Mouse (Mus musculus): ENCODE results near the gene Chn2. TPM values are rescaled to one million over a fixed set of nuclear protein-coding genes. Genes with fewer than 3 reads are reported as not detected.

The Chn2 gene
- polyA plus RNA-seq, 1 experiment from 2014 or later = 7.6 TPM

DNA sequence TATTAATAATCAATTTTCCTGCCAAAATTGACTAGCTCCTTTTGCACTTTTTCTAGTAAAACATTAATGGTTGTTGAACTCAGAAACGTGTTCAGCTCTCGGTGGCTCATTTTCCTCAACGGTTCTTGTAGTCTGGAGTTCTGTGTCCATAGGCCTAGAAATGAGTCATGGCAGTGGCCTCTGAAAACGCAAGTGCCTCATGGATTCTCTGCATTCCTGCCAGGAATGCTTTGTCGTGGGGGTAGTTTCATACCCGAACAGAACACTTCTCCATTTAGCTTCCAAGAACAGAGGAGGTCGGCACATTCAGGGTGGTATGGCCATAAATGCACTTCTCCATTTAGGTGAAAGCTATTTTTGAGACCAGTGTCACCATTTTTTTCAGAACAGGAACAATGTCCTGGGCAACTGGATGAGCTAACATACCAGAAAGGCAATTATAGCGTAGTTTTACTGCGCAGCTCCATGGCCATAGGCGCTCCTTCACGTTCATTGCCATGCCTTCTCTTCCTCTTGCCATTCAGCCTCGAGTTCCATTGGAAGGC lies 244.9 kb downstream of the Chn2 start:
- no peaks in the 10 kb centered on the region for H3K27me3 ChIP-seq (replicated peaks)
- H3K9ac ChIP-seq = no peak overlapping the region
- H3K4me2 ChIP-seq = no peak overlapping the region
- no peak overlapping the region for H3K4me3 ChIP-seq
- peaks cover 7% of the 10 kb centered on the region for H3K4me1 ChIP-seq (replicated peaks)
- H3K9me3 ChIP-seq (replicated peaks) = no peaks in the 10 kb centered on the region
- H3K36me3 ChIP-seq = no peaks in the 10 kb centered on the region
- ATAC-seq (ENCODE audit: insufficient number of reproducible peaks, low FRiP score) = no peak
- WGBS = 66% methylated on average over 12 of the region's 12 CpGs
- H3K27ac ChIP-seq (ENCODE audit: poor library complexity, severe bottlenecking) = no peak overlapping the region

GRCm38 (mm10) chr6:54286813-54287212 lies 247.5 kb downstream of the Chn2 start:
- Histone ChIP-seq H3K4me3 (no peak overlapping the region), H3K36me3 (no peaks in the 10 kb centered on the region), H3K9me3 (replicated peaks) (no peaks in the 10 kb centered on the region), H3K4me2 (no peak overlapping the region), H3K4me1 (replicated peaks) (peaks cover 11% of the 10 kb centered on the region), H3K27me3 (replicated peaks) (no peaks in the 10 kb centered on the region), H3K27ac (ENCODE audit: poor library complexity, severe bottlenecking) (no peak overlapping the region), H3K9ac (no peak overlapping the region)
- WGBS = 79% methylated on average over 5 of the region's 5 CpGs
- ATAC-seq (ENCODE audit: insufficient number of reproducible peaks, low FRiP score) = no peak

GRCm38 (mm10) chr6:54289774-54290500 lies 250.6 kb downstream of the Chn2 start:
- H3K27ac ChIP-seq (ENCODE audit: poor library complexity, severe bottlenecking) = no peak overlapping the region
- H3K9ac ChIP-seq = no peak overlapping the region
- H3K4me1 ChIP-seq (replicated peaks) = peaks cover 7% of the 10 kb centered on the region; the same call in 1 of the 2 replicates
- H3K4me3 ChIP-seq = no peak overlapping the region
- H3K36me3 ChIP-seq = no peaks in the 10 kb centered on the region
- no peaks in the 10 kb centered on the region for H3K9me3 ChIP-seq (replicated peaks)
- H3K4me2 ChIP-seq = no peak overlapping the region
- WGBS = 58% methylated on average over 10 of the region's 10 CpGs
- no peaks in the 10 kb centered on the region for H3K27me3 ChIP-seq (replicated peaks)
- no peak for ATAC-seq (ENCODE audit: insufficient number of reproducible peaks, low FRiP score)

DNA sequence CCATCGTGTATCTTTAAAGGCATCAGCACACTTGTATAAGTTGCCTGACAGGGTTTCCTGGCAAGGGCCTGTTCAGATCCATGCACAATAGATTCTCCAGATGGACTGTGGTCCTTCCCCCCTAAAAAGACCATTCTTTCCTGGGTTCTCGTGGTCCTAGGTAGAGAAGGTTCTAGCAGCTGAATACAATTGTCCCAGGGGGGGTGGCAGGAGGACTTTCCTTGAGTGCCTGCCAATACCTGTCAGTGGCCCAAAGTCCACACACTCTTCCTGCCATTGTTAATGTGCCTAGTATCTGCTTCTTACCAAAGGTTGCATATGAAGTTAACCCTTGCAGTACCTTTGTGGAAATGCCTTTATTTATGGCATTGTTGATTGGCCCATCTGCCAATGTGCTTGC lies 257.9 kb downstream of the Chn2 start:
- Histone ChIP-seq H3K9me3 (replicated peaks) (no peaks in the 10 kb centered on the region), H3K4me2 (no peak overlapping the region), H3K27me3 (replicated peaks) (no peaks in the 10 kb centered on the region), H3K4me3 (no peak overlapping the region), H3K4me1 (replicated peaks) (no peaks in the 10 kb centered on the region), H3K9ac (no peak overlapping the region), H3K27ac (ENCODE audit: poor library complexity, severe bottlenecking) (peak overlapping the region; percentile 29; the same call in 1 of the 2 replicates), H3K36me3 (no peaks in the 10 kb centered on the region)
- 67% methylated on average over 2 of the region's 2 CpGs for WGBS
- ATAC-seq (ENCODE audit: insufficient number of reproducible peaks, low FRiP score) = no peak

DNA sequence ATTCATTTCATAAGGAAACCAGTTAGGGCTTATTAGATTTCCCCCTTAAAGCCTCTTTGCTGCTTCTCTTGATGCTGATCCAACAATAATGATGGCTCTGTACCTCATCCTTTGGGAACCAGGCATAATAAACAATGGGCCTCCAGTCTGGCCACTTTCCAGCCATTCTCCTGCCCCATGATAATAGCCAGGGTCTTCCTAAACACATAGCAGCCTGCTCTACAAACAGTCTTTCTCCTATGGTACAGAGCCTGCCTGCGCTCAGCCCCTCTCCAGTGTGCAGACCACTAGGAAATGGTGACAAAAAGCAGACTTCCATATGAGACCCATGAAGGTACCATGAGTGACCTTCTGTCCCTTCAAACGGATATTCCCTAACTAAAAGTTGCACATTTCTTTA lies 260.1 kb downstream of the Chn2 start:
- Histone ChIP-seq H3K27me3 (replicated peaks) (no peaks in the 10 kb centered on the region), H3K4me3 (no peak overlapping the region), H3K4me2 (no peak overlapping the region), H3K27ac (ENCODE audit: poor library complexity, severe bottlenecking) (no peak overlapping the region), H3K4me1 (replicated peaks) (no peaks in the 10 kb centered on the region), H3K36me3 (no peaks in the 10 kb centered on the region), H3K9ac (no peak overlapping the region), H3K9me3 (replicated peaks) (no peaks in the 10 kb centered on the region)
- WGBS = 49% methylated on average over 2 of the region's 2 CpGs
- ATAC-seq (ENCODE audit: insufficient number of reproducible peaks, low FRiP score) = peak; percentile 88

DNA sequence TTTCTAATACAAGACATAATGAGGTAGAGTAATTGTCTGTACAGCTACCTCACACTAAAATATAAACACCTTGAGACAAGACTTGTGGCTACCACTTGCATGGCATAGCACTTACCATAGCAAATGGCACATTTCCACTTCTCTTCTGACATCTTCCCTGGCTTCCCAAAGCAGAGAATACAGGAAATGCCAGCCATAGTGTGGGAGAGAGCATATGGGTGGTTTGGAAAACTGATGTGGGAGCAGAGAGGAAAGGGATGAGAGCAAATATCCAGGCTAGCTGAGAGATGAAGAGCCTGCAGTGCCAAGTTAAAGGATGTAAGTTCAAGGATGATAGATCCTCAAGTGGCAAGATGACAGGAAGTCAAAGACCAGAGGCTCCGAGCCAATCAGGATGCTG lies 266.4 kb downstream of the Chn2 start:
- Histone ChIP-seq H3K4me3 (no peak overlapping the region), H3K4me1 (replicated peaks) (no peaks in the 10 kb centered on the region), H3K9ac (no peak overlapping the region), H3K27me3 (replicated peaks) (no peaks in the 10 kb centered on the region), H3K27ac (ENCODE audit: poor library complexity, severe bottlenecking) (no peak overlapping the region), H3K36me3 (no peaks in the 10 kb centered on the region), H3K4me2 (no peak overlapping the region), H3K9me3 (replicated peaks) (no peaks in the 10 kb centered on the region)
- no peak for ATAC-seq (ENCODE audit: insufficient number of reproducible peaks, low FRiP score)
- WGBS = 78% methylated on average over 1 of the region's 1 CpGs

DNA sequence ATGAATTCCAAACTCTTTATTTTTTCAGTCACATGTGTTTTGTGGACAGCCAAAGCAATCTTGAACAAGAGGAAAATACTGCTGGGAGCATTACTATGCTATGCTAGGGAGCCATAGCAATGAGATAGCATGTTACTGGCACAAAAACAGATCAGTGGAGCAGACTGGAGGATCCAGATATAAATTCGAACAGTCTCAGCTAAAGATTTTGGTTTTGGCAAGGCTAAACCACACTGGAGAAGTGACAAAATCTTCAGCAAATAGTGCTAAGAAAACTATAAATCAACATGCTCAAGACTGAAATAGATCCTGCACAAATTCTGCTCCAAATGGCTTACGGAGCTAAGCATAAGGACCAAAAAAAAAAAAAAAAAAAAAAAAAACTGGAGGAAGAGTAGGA lies 273.7 kb downstream of the Chn2 start:
- 79% methylated on average over 2 of the region's 2 CpGs for WGBS
- no peak overlapping the region for H3K27ac ChIP-seq (ENCODE audit: poor library complexity, severe bottlenecking)
- H3K36me3 ChIP-seq = no peaks in the 10 kb centered on the region
- H3K9me3 ChIP-seq (replicated peaks) = no peaks in the 10 kb centered on the region
- H3K27me3 ChIP-seq (replicated peaks) = no peaks in the 10 kb centered on the region
- no peak overlapping the region for H3K4me3 ChIP-seq
- H3K4me2 ChIP-seq = no peak overlapping the region
- H3K4me1 ChIP-seq (replicated peaks) = no peaks in the 10 kb centered on the region
- H3K9ac ChIP-seq = no peak overlapping the region
- no peak for ATAC-seq (ENCODE audit: insufficient number of reproducible peaks, low FRiP score)

- H3K4me1 ChIP-seq (replicated peaks) = no peaks in the 10 kb centered on the region
- H3K27me3 ChIP-seq (replicated peaks) = 0 out of 2 replicates have a peak, but pooled peaks cover 2% of the 10 kb centered on the region
- WGBS = 83% methylated on average over 9 of the region's 9 CpGs
- no peak overlapping the region for H3K27ac ChIP-seq (ENCODE audit: poor library complexity, severe bottlenecking)
- no peak overlapping the region for H3K9ac ChIP-seq
- ATAC-seq (ENCODE audit: insufficient number of reproducible peaks, low FRiP score) = no peak
- no peak overlapping the region for H3K4me2 ChIP-seq
- no peaks in the 10 kb centered on the region for H3K36me3 ChIP-seq
- no peak overlapping the region for H3K4me3 ChIP-seq
- no peaks in the 10 kb centered on the region for H3K9me3 ChIP-seq (replicated peaks)
Observed at GRCm38 (mm10) chr6:54318618-54319017, 279.3 kb downstream of the Chn2 start.

DNA sequence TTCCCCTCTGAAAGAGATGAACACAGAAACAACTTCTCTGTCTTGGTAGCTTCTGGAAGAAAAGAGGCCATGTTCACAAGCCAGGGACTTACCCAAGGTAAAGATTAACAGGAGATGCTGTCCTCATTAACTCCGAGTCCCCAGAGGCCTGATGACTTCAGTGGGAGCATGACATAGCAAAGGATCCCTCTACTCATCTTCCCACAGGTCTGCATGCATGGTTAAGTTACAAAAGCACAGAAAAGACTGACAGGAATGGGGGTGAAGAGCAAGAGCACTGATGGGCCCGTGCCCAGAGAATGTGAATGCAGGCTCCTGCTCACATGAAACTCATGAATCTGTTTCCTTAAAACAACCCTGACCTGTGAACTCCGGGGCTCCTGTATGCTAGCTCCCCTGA lies 279.8 kb downstream of the Chn2 start:
- Histone ChIP-seq H3K4me2 (no peak overlapping the region), H3K36me3 (no peaks in the 10 kb centered on the region), H3K27me3 (replicated peaks) (0 out of 2 replicates have a peak, but pooled peaks cover 2% of the 10 kb centered on the region), H3K27ac (ENCODE audit: poor library complexity, severe bottlenecking) (no peak overlapping the region), H3K9ac (no peak overlapping the region), H3K4me1 (replicated peaks) (no peaks in the 10 kb centered on the region), H3K9me3 (replicated peaks) (no peaks in the 10 kb centered on the region), H3K4me3 (no peak overlapping the region)
- no peak for ATAC-seq (ENCODE audit: insufficient number of reproducible peaks, low FRiP score)
- WGBS = 70% methylated on average over 3 of the region's 3 CpGs

GRCm38 (mm10) chr6:54320236-54320635 lies 280.9 kb downstream of the Chn2 start:
- Histone ChIP-seq H3K4me3 (no peak overlapping the region), H3K27me3 (replicated peaks) (0 out of 2 replicates have a peak, but pooled peaks cover 12% of the 10 kb centered on the region), H3K27ac (ENCODE audit: poor library complexity, severe bottlenecking) (no peak overlapping the region), H3K4me2 (no peak overlapping the region), H3K9ac (no peak overlapping the region), H3K4me1 (replicated peaks) (no peaks in the 10 kb centered on the region), H3K9me3 (replicated peaks) (no peaks in the 10 kb centered on the region), H3K36me3 (no peaks in the 10 kb centered on the region)
- WGBS = 72% methylated on average over 1 of the region's 1 CpGs
- ATAC-seq (ENCODE audit: insufficient number of reproducible peaks, low FRiP score) = no peak

GRCm38 (mm10) chr6:54325246-54325885 lies 286.0 kb downstream of the Chn2 start, which contains the start of gene Prr15:
Prr15 (plus strand) TSS chr6:54325835.
- no peaks in the 10 kb centered on the region for H3K36me3 ChIP-seq
- peak within 1 kb of the TSS; percentile 71 for H3K4me3 ChIP-seq
- peak within 1 kb of the TSS; percentile 85 for H3K9ac ChIP-seq
- peak within 1 kb of the TSS; percentile 85 for H3K27ac ChIP-seq (ENCODE audit: poor library complexity, severe bottlenecking)
- peak within 1 kb of the TSS; percentile 100 for H3K4me2 ChIP-seq
- peaks cover 26% of the 10 kb centered on the region for H3K27me3 ChIP-seq (replicated peaks)
- ATAC-seq (ENCODE audit: insufficient number of reproducible peaks, low FRiP score) = no peak
- peaks cover 16% of the 10 kb centered on the region; the same call in 1 of the 2 replicates for H3K4me1 ChIP-seq (replicated peaks)
- WGBS = 45% methylated on average over 3 of the region's 3 CpGs
- H3K9me3 ChIP-seq (replicated peaks) = no peaks in the 10 kb centered on the region
